Mouse (Mus musculus): ENCODE data around the gene Slc26a8.
"Not testable (repeated sequence)": the region's sequence is repeated elsewhere in the genome, so short reads cannot be mapped to it uniquely, and the experiment has no call there.

Gene Slc26a8

DNA sequence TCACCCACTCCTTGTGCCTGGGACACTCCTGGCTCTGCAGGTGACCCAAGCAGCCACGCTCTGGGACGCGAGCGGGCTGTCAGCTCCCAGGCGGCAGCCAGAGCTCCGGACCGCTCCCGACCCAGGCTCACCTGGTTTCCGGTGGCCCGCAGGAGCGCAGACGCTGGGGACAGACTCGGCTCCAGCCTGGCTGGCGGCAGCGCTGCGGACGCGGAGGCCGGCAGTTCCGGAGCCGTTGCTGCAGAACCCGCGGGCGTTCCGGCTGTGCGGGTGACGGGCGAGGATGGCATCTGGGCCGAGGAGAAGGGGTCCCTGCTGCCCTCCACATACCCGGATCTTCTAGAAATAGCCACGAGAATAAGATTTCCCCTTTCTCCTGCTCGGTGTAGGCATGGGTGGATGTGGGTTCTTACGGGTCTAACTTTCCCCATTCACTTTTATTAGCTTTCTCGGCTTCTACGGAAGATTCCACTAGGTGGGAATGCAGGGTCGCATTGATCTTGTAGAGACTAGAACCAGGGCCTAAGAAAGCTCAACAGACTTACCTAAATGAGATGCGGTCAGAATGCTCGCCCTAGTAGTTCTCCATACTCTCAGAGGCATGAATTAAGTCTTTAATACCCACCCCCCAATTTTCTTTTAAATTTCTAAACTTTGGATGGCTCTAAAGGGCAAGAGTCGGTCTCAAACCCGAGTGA is at the start of gene Slc26a8:
Slc26a8 (minus strand) TSS at position 648 of the 698 bp plus-strand sequence.
- DNase-seq (ENCODE audit: low spot score): no peak

DNA sequence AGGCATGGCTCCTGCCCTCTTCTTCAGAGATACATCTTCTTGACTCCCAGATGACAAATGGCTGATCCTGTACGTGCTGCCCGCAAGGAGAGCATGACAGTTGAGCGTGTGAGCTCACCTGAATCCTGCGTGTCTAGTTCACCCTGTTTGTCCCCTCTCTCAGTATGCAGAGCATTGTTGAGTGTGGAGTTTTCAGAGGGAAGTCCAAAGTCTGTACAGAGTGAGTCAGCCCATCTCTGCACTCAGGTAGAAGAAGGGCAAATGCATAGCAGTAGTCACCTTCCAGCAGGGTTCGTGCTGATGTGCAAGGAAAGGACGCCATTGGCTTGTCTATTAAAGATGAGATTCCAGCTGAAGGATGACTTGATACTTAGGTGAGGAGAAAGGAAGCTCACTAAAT is 49.2 kb upstream of the Slc26a8 start:
- DNase-seq (ENCODE audit: low spot score): no peak

DNA sequence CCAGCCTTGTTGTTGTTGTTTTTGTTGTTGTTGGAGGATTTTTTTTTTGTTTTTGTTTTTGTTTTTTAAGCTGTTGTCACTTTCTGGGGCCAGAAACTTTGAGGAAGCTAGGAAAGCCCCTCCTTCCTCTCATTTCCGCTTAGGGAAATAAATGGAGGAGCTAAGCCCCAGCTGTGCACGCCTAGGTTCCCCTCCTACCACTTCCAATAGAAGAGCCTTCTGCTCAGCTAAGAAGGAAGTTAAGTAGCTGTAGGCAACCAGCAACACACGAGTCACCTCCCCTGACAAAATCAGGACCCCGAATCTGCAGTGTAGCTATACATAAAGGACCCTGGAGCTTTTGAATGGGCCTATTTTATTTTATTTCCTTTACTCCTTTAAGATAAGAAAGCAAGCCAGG is 47.9 kb upstream of the Slc26a8 start:
- DNase-seq (ENCODE audit: low spot score): no peak

DNA sequence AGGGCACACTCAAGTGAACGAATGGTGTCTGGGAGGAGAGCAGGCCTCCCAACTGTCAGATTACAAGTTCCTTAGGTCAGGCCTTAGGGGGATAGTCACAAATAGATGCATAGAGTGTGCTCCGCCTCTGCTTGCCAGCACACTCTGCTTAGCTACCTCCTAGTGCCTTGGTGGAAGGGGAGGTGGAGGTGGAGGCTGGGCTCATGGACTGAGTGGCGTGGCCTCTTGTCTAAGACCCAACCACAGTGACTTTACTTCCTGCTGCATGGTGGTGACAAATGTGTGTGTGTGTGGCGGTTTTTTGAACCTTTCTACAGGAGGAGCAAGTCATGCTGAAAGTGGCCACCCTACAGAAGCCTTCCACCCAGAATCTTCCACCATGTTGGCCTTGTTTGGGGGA is 46.5 kb upstream of the Slc26a8 start:
- DNase-seq (ENCODE audit: low spot score): no peak

DNA sequence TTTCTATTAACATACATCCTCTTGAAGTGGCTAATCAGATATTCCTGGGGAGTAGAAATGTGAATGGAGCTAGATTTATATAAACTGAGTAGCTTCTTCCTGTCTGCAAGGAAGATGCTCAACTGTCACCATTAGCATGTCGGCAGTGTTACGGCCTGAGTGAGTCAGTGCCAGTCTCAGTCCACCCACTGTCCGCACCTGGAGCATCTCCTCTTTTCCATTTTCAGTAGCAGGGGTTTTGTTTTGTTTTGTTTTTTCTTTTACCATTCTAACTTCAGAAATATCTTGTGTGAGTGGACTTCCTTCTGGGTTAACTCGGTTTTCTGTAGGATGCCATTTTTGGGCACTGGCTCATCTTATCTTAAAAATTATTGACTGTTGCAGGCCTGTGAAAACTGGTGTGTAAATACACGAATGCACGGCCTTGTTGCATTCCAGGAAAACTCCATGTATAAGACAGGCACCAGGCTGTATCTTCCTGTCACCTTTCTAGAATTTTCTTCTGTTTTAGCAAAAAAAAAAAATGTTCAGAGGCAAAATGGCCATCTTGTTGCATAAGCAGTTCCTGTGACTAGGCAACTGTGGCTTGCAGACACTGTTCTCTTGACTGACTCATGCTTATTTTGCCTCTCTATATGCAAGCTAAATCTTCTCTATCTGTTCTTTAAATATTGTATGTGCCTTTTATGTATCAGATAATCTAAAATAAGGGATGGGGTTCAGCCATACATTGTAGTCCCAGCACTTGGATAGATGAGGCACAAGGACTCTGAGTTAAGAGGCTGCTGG is 45.5 kb upstream of the Slc26a8 start:
- DNase-seq (ENCODE audit: low spot score): no peak

DNA sequence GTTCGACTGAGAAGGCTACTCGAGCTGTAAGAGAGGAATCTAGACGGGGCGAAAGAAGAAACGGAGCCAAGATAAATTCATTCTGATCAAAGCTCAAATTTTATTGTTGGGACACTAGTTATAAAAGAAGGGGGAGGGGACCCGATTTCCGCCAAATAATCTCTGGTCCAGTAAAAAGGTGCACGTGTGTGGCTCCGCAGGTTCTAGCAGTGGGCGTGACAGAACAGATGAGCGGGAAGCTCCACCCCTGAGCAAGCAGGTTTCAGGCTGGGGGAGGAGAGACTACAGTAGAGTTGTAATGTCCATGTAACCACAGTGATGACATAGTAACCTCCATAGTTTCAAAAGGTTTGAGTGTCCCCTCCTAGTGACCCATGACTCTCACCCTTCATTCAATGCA is 37.5 kb upstream of the Slc26a8 start:
- not testable (repeated sequence) for DNase-seq (ENCODE audit: low spot score)

DNA sequence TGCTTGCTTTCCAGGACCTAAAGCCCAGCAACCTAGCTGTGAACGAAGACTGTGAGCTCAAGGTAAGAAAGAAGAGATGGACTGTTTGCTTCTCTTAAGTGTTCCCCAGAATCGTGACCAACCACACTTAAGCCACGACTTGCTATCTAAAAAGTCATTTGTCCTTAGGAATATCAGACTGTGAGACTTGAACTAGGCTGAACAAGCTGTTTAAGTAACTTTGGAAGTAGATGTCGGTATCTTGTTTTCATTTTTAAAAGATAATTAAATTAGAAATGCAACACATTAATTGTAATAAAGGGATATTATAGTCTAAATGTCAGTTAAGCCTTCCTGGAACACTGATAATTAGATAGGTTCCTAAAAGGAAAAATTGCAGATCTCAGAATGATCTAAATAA is 35.8 kb upstream of the Slc26a8 start, which contains the start of gene AC170998.1:
AC170998.1 (plus strand) TSS at position 301 of the 400 bp plus-strand sequence.
- no peak for DNase-seq (ENCODE audit: low spot score)

DNA sequence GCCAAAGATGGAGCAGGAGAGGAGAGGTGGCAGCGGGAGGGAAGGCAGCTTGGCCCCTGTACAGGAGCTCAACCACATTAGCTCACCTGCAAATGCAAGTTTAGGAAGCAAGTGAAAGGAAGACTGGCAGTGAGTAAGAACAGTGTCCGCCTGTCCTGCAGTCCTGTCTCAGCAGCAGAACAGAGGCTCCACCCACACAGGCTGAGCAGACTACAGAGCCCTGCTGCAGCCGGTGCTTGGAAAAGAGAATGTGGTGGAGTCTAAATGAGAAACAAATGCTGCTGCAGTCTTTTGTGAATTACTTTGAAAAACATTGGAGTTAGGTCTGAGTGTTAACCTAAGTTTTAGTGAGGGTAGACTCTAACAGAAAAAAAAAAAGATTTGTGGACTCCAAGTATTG is 27.5 kb upstream of the Slc26a8 start:
- no peak for DNase-seq (ENCODE audit: low spot score)

DNA sequence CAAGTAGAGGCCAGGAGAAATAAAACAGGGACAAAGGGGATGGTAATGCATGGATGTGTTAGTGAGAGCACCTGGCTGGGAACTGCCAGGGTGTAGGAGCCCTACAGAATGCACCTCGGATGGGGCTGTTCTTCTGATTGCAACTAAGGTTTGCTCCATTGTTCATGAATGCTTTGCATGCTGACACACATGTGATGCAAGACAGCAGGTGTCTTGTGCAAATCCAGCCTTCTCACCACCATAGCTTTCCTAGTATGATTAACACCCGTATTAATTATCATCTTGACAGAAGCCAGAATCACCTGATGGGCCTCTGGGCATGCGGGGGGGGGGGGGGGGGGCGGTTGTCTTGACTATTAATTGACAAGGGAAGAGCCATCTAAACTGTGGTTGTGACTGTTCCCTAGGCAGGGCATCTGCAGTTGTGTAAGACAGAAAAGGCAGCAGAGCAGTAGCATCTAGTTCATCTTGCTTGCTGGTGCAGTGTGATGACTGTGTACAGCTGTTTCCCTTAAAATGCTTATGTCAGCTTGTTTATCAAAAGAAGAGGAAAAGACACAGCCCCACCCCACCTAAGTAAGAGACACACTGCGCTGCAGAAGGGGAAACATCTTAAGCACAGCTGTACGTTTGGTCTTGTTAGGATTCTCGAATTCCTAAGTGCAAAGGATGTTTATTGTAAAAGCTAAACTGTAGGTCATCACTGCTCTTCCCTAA is 26.0 kb upstream of the Slc26a8 start:
- no peak for DNase-seq (ENCODE audit: low spot score)

DNA sequence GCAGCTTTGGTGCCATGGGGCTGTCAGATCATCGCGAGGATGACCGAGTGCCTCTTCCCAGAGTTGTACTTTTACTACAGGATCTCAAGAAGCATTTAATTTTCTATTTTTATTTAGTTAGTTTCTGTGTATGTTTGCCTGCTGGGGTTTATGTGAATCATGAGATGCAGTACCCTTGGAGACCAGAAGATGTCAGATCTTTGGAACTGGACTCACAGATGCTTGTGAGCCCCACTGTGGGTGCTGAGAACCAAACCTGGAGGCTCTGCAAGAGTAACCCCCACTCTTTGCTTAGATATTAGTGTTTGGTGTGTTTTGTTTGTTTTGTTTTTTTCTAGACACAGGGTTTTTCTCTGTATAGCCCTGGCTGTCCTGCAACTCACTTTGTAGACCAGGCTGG is 24.0 kb upstream of the Slc26a8 start:
- no peak for DNase-seq (ENCODE audit: low spot score)

DNA sequence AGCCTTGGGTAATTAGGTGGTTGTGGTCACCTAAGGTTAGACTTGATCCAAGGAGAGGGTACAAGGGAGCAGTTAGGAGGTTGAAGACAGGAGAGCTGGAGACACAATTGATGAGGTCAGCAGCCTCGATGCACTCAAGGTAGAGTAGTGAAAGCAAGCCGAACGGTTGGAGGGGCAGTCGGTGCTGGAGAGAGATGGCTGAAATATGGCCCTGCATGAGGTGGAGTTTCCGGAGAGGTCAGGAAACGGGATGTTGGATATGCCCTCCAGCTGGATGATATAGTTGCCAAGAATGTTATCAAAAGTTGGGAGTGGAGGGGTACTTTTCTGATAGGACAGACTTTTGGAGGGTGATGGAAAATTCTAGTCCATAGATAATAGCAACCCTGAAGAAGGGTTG is 22.3 kb upstream of the Slc26a8 start:
- DNase-seq (ENCODE audit: low spot score): no peak

DNA sequence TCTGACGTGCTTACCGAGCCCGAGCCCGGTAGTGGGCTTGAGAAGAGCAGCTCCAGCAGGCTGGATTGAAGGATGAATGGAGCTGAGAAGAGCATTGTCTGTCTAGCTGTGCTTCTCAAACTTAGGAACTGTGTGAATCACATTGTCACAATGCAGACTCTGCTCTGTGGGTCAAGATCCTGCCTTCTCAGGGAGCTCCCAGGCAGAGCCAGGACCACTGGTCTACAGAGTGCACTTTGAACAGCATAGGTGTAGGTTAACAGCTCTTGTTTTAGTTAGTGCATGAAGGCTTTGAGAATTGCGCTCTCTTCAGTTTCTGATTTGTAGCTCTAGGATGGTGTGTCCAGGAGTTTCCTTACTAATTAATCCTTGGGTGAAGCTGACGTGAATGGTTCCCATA is 21.2 kb upstream of the Slc26a8 start:
- no peak for DNase-seq (ENCODE audit: low spot score)

DNA sequence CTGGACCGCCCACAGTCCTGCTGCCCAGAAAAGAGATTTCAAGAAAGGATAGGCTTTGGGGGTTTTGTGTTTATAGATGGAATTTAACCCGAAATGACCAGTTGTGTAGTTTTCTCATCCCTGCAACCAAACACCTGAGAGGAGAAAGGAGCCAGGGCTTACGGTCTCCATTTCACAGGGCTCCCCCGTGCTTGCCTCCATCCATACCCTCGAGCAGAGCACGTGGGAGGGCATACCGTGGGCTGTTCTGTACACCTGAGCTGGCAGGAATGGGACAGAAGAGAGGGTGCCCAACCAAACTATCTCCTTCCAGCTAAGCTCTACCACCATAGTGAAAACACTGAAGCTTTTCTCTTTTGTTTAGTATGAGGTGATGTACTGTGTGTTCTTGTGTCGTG is 20.3 kb upstream of the Slc26a8 start:
- DNase-seq (ENCODE audit: low spot score): no peak

DNA sequence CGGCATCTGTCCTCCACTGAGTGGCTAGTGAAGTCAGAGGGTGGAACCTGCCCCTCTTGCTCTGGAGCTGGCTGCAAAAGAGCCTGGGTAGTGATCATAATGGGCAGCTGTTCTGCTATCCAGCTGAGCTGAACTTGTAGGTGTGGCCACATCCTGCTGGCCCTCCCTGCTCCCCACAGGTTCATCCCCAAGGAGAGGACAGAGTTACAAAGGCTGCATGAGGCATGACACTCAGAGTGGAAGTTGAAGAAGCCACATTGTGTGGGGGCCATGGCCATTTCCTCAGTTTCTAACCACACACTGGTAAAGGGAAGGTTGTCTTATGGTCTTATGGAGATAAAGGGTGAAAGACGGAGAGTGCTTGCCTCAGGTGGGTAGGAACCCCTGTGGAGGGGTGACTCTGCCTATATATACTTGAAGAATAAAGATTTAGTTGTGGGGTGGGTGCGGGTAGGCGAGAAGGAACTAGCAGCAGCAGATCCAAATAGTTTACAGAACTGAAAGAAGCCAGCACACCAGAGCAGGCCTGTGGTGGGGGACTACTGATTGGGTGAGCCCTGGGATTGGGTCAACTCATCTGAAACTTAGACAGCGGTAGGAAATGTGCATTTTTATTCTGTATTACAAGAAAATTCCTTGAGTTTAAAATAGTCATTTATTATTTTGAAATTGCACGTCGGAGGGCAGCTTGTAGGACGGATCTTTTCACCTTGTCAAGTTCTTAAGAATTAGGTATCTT is 19.7 kb upstream of the Slc26a8 start:
- no peak for DNase-seq (ENCODE audit: low spot score)

DNA sequence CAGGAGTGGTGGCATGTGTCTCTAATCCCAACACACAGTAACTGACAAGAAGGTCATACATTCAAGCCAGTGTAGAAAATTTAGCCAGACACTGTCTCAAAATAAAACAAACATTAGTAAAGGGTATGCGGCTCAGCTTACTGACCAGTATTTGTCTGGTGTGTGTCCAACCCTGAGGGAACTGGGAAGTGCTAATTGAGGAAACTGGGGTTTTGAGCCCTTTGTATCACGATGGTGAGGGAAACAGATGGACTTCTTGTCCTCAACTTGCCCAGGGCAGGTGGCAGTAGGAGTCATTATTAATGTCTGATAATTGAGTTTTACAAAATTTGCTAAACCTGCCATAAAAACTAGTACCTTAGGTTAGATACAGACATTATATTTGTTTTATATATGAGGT is 19.0 kb upstream of the Slc26a8 start:
- DNase-seq (ENCODE audit: low spot score): no peak

DNA sequence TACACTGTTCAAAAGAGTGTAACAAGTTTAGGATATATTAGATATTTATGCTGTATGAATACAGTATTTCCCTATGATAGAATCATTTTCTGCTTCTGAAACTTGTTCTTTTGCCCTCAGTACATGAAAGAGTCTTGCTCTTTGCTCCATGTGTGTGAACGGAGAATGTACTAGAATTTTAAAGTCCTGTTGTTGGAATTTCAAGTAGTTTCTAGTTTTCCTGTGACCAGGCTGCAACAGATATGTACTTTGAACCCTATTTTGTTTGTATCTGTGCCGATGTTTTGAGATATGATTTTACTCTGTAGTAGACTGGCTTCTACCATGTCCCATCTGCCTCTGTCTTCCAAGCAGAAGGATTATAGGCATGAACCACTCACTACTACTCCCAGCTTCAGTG is 17.8 kb upstream of the Slc26a8 start:
- DNase-seq (ENCODE audit: low spot score): no peak

DNA sequence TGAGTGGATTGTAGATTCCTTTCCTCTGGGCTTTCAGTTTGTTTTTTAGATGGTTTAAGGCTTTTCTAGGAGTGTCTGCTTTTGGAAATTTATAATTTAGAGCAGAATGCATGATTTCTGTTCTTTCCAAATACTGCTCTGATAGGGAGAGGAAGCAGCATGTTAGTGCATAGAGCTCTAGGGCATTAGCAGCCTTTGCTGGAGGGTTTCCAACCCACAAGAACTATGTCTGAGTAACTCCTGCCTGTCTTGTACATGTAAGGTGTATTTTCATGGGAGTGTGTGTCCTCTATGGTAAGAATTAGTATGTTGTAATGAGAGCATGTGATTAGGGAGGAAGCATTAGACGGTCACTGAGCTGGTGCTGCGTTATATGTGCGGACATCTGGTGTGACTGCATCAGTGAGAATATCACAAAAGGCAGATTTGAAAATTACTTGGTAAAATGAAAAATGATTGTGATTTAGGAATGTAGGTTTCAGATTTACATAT is 17.1 kb upstream of the Slc26a8 start:
- DNase-seq (ENCODE audit: low spot score): no peak

DNA sequence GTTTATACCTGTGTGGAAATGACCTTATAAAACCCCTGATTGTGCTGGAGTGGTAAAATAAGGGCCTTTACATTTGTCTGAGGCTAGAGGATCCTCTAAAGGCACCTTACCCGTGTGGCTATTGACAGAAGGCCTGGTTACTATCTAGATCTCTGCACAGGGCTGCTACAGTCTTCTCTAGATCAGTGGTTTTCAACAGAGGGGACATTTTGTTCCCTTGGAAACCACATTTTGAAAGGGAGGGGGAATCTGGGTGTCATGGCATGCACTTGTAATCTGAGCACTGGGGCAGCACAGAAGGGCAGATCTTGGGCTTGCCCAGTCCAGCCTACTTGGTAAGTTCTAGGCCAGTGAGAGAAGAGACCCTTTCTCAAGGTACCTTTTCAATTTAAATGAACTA is 16.7 kb upstream of the Slc26a8 start:
- no peak for DNase-seq (ENCODE audit: low spot score)

DNA sequence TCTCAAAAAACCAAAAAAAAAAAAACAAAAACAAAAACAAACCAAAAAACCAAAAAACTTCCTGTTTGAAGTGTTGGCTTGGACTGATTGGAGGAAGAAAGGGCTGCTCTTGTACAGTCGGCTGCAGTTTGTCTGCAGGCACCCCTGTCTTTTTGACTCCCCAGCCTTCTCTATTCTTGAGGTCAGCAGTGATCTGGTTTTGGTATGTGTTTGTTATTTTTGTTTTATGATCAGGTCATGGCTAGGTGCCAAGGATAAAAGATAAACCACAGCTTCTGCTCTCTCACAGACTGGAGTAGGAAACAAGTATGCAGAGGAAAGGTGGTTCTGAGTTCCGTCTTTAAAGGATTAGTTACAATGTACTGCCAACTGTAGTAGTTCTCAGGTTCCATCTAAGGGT is 12.6 kb upstream of the Slc26a8 start:
- no peak for DNase-seq (ENCODE audit: low spot score)

DNA sequence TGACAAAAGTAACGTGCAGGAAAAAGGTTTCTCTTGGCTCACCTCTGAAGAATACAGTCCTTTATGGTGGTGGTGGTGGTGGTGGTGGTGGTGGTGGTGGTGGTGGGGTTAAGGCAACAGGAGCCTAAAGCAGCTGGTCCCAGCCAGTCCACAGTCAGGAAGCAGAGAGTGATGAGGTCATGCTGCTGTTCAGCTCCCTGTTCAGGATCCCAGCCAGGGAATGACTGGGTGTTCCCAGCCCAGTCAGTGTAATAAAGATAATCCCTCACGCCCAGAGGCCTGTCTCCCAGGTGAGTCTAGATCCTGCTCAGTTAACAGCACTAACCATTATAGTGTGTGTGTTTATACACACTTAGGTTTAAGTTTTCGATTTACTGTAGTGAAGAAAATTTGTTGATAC is 11.7 kb upstream of the Slc26a8 start:
- no peak for DNase-seq (ENCODE audit: low spot score)

DNA sequence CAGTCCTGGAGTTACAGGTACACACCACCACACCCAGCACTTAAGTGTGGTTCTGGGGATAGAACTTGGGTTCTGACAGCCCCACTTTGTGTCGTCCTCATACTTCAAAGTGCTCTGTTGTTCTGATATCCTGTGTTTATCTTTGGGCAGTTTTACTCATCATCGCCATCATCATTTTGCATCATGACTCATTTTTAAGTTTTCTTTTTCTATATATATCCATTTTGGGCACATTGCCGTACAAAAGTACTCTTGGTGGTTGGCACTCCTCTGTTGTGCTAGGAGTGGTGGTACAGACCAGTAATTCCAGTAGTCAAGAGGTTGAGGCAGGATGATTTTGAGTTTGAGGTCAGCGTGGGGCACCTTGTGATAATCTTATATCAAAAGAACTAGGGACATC is 11.1 kb upstream of the Slc26a8 start:
- no peak for DNase-seq (ENCODE audit: low spot score)

DNA sequence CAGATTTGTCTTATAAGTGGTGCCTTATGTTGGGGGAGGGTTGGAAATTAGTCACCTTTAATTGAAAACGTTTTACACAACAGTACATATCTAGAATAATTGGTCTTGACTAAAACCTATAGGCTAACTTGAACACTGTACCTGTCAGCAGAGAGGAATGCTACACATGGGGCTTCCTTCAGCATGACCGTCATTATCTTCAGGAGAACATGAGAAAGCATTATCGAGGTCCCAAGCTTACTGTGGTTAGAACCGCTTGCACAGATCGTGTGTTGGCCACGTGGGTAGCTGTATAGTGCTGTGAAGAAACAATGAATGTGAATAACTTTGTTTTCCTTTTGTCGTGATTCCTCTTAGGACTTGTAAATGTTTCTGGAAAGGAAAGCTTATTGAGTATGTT is 9.8 kb upstream of the Slc26a8 start:
- no peak for DNase-seq (ENCODE audit: low spot score)
